Mouse (Mus musculus) CH12.LX (cell line): ENCODE measurements around the gene Tepsin. TPM values are rescaled to one million over a fixed set of nuclear protein-coding genes. Genes with fewer than 3 reads are reported as not detected.

Source experiments
- DNase-seq: peaks from one replicate; pipeline ENCODE4 v3.0.0-alpha.2; 2013; ENCODE audit errors: extremely low read depth
- H3K27ac ChIP-seq: 2 replicates; pipeline ENCODE4 v1.5.1; 2012; ENCODE audit warnings: low read depth, mild to moderate bottlenecking, control low read depth, moderate library complexity; ENCODE audit not compliant: insufficient read depth
- H3K27me3 ChIP-seq: replicated peaks from 2 replicates; pipeline ENCODE3; 2012; ENCODE audit warnings: inconsistent platforms
- H3K36me3 ChIP-seq, 2 experiments: replicated peaks in 1 of 2; 2 replicates each; pipeline versions ENCODE3 to v1.6.1; 2012; ENCODE audit warnings: inconsistent platforms in 1 of 2, low read length in 1 of 2, mild to moderate bottlenecking in 1 of 2, mixed read lengths in 1 of 2, moderate library complexity in 1 of 2; ENCODE audit not compliant: control insufficient read depth in 1 of 2, insufficient read depth in 1 of 2
- H3K4me1 ChIP-seq, 2 experiments: 2 replicates each; pipeline ENCODE4 v1.6.1; 2012; ENCODE audit warnings: inconsistent platforms in 1 of 2, moderate library complexity in 1 of 2; ENCODE audit not compliant: insufficient read depth in 2 of 2, control insufficient read depth in 1 of 2
- H3K4me2 ChIP-seq: 2 replicates; pipeline ENCODE4 v1.6.1; 2012; ENCODE audit warnings: low read depth, mild to moderate bottlenecking, control low read depth; ENCODE audit not compliant: poor library complexity, insufficient read depth, severe bottlenecking
- H3K4me3 ChIP-seq, 3 experiments: fragments of 150-350 bp in 1 of 3; sonication (generic) in 1 of 3; replicated peaks in 1 of 3; 2 replicates each; pipeline versions ENCODE3 to v1.5.1; 2011 to 2012; ENCODE audit warnings: low read depth in 2 of 3, low read length in 2 of 3, mild to moderate bottlenecking in 2 of 3, moderate library complexity in 2 of 3, control low read depth in 1 of 3, improper control_type of control experiment in 1 of 3, inconsistent platforms in 1 of 3, mixed read lengths in 1 of 3; ENCODE audit not compliant: poor library complexity in 1 of 3
- H3K79me2 ChIP-seq: replicated peaks from 2 replicates; pipeline ENCODE4 v1.6.1; 2012; ENCODE audit warnings: mild to moderate bottlenecking, moderate library complexity; ENCODE audit not compliant: control insufficient read depth, poor library complexity, insufficient read depth, severe bottlenecking; ENCODE audit errors: extremely low read depth
- H3K9ac ChIP-seq: 2 replicates; pipeline ENCODE4 v1.6.1; 2012; ENCODE audit warnings: low read depth, mild to moderate bottlenecking, control low read depth, moderate library complexity; ENCODE audit not compliant: insufficient read depth
- H3K9me3 ChIP-seq: replicated peaks from 2 replicates; pipeline ENCODE3; 2012; ENCODE audit warnings: low read length, inconsistent platforms, mixed read lengths
- CHD1 ChIP-seq: IDR thresholded peaks from 2 replicates; pipeline ENCODE4 v1.6.1; 2012; ENCODE audit warnings: low read depth, low read length, improper control_type of control experiment, inconsistent platforms
- CHD2 ChIP-seq: IDR thresholded peaks from 2 replicates; pipeline ENCODE4 v1.6.1; 2011; ENCODE audit warnings: low read length, improper control_type of control experiment
- ELF1 ChIP-seq: IDR thresholded peaks from 2 replicates; pipeline ENCODE4 v1.6.1; 2014; ENCODE audit warnings: low read depth, mild to moderate bottlenecking, inconsistent platforms, low read length, improper control_type of control experiment
- EP300 ChIP-seq: IDR thresholded peaks from 2 replicates; pipeline ENCODE4 v1.6.1; 2011; ENCODE audit warnings: low read length, improper control_type of control experiment
- ETS1 ChIP-seq: conservative IDR thresholded peaks from 2 replicates; pipeline ENCODE4 v1.6.1; 2012; ENCODE audit warnings: low read depth, mild to moderate bottlenecking, inconsistent platforms, low read length, improper control_type of control experiment, moderate library complexity
- HCFC1 ChIP-seq: IDR thresholded peaks from 2 replicates; pipeline ENCODE4 v1.6.1; 2012; ENCODE audit warnings: low read depth, mild to moderate bottlenecking, inconsistent platforms, low read length, improper control_type of control experiment
- JUN ChIP-seq: IDR thresholded peaks from 2 replicates; pipeline ENCODE4 v1.6.1; 2011; ENCODE audit warnings: low read depth, mild to moderate bottlenecking, low read length, improper control_type of control experiment, moderate library complexity; ENCODE audit not compliant: insufficient read depth
- JUND ChIP-seq: conservative IDR thresholded peaks from 2 replicates; pipeline ENCODE4 v1.6.1; 2011; ENCODE audit warnings: low read depth, low read length, improper control_type of control experiment
- MAFK ChIP-seq: IDR thresholded peaks from 2 replicates; pipeline ENCODE4 v1.6.1; 2011; ENCODE audit warnings: low read length, improper control_type of control experiment; ENCODE audit not compliant: insufficient replicate concordance
- MAX ChIP-seq: IDR thresholded peaks from 2 replicates; pipeline ENCODE4 v1.6.1; 2011; ENCODE audit warnings: low read length, improper control_type of control experiment
- MYC ChIP-seq: IDR thresholded peaks from 2 replicates; pipeline ENCODE4 v1.6.1; 2011; ENCODE audit warnings: low read depth, mild to moderate bottlenecking, improper control_type of control experiment, low read length
- NELFE ChIP-seq: IDR thresholded peaks from 2 replicates; pipeline ENCODE4 v1.6.1; 2011; ENCODE audit warnings: low read depth, low read length, improper control_type of control experiment
- PAX5 ChIP-seq: IDR thresholded peaks from 2 replicates; pipeline ENCODE4 v1.6.1; 2012; ENCODE audit warnings: low read length, inconsistent platforms, mixed read lengths
- POLR2A ChIP-seq: IDR thresholded peaks from 2 replicates; pipeline ENCODE4 v1.6.1; 2011; ENCODE audit warnings: low read depth, mild to moderate bottlenecking, improper control_type of control experiment, low read length
- POLR2AphosphoS2 ChIP-seq: IDR thresholded peaks from 2 replicates; pipeline ENCODE4 v1.6.1; 2011; ENCODE audit warnings: low read depth, low read length, improper control_type of control experiment
- RAD21 ChIP-seq: IDR thresholded peaks from 2 replicates; pipeline ENCODE4 v1.6.1; 2011; ENCODE audit warnings: low read depth, mild to moderate bottlenecking, low read length, improper control_type of control experiment, moderate library complexity
- RCOR1 ChIP-seq: conservative IDR thresholded peaks from 2 replicates; pipeline ENCODE4 v1.6.1; 2012; ENCODE audit warnings: low read depth, mild to moderate bottlenecking, inconsistent platforms, low read length, improper control_type of control experiment
- SIN3A ChIP-seq: IDR thresholded peaks from 2 replicates; pipeline ENCODE4 v1.6.1; 2012; ENCODE audit warnings: low read length, improper control_type of control experiment, inconsistent platforms
- SMC3 ChIP-seq: IDR thresholded peaks from 2 replicates; pipeline ENCODE4 v1.6.1; 2011; ENCODE audit warnings: low read depth, low read length, improper control_type of control experiment
- TBP ChIP-seq: conservative IDR thresholded peaks from 2 replicates; pipeline ENCODE4 v1.6.1; 2011; ENCODE audit warnings: low read depth, low read length, improper control_type of control experiment
- UBTF ChIP-seq: IDR thresholded peaks from 2 replicates; pipeline ENCODE4 v1.6.1; 2012; ENCODE audit warnings: low read depth, mild to moderate bottlenecking, inconsistent platforms, low read length, improper control_type of control experiment, moderate library complexity
- USF2 ChIP-seq: conservative IDR thresholded peaks from 2 replicates; pipeline ENCODE4 v1.6.1; 2011; ENCODE audit warnings: low read depth, low read length, improper control_type of control experiment
- ZC3H11A ChIP-seq: IDR thresholded peaks from 2 replicates; pipeline ENCODE4 v1.6.1; 2012; ENCODE audit warnings: low read depth, mild to moderate bottlenecking, inconsistent platforms, low read length, improper control_type of control experiment
- ZKSCAN1 ChIP-seq: IDR thresholded peaks from 2 replicates; pipeline ENCODE4 v1.6.1; 2012; ENCODE audit warnings: low read depth, inconsistent platforms, low read length, improper control_type of control experiment, borderline replicate concordance
- ZMIZ1 ChIP-seq: IDR thresholded peaks from 2 replicates; pipeline ENCODE4 v1.6.1; 2012; ENCODE audit warnings: low read depth, mild to moderate bottlenecking, inconsistent platforms, low read length, improper control_type of control experiment
- ZNF384 ChIP-seq: IDR thresholded peaks from 2 replicates; pipeline ENCODE4 v1.6.1; 2012; ENCODE audit warnings: low read depth, low read length, improper control_type of control experiment, inconsistent platforms
- dilution Hi-C: fragments of 300-500 bp; cut with MboI; formaldehyde crosslinking; loops from 2 replicates; pipeline ENCODE4 v1.14.3; 2020; ENCODE audit warnings: low sequenced_read_pairs; ENCODE audit not compliant: extremely low pct_unique_long_range_greater_than_20kb, extremely low pct_ligation_motif_present
- in situ Hi-C: fragments of 300-500 bp; cut with MboI; formaldehyde crosslinking; loops from 3 replicates; pipeline ENCODE4 v1.14.3; 2019; ENCODE audit warnings: low sequenced_read_pairs, low pct_ligation_motif_present, low pct_unique_long_range_greater_than_20kb, mixed read lengths
- polyA plus RNA-seq: library from polyadenylated mRNA; unstranded; fragments of >175 nt; gene quantifications from 2 replicates; pipeline ENCODE4 v1.2.1, GENCODE M21; 2012; ENCODE audit warnings: low read depth; ENCODE audit not compliant: insufficient read length
- total RNA-seq, 2 experiments: library from RNA; depleted of rRNA; stranded (reverse); fragments of 300-350 nt in 1 of 2; fragments of >200 nt in 1 of 2; gene quantifications; 2 replicates each; pipeline ENCODE4 v1.2.3; 2012 to 2014

Tepsin gene
- total and polyA plus RNA-seq, 3 experiments: 13.7 to 22.1 (median 14.2) TPM

DNA sequence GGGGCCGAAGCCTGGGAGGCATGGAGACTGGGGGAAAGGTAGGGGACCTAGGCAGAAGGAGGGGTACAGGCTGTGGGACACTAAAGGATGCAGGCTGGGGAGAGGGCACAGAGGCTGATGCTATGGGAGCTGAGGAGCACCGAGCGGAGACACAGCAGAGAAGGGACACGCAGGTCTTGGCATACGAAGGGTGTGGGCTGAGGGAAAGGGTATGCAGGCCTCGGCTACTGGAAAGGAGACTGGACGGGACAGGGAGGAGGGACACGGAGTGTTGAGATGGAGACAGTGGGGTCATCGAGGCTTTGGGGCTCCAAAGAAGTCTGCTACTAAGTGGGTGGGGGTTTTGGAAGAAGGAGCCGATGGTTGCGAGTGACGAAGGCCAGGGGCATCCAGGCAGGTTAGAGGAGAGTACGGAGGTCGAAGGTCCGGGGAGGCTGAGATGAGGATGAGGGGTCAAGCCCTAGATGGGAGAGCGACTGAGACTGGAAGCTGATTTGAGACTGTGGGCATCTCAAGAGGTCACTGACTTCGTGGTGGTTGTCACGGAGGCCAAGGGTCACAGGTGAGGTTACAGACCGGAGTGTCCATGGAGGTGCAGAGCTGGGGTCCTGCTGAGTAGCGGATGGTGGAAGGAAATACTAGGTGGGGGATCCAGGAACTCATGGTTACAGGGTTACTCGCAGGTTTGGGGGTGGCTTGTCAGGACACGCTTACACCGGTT, 50.8 kb downstream of the Tepsin start:
- Histone ChIP-seq H3K27me3 (peaks cover 18% of the 10 kb centered on the region), H3K4me3 (no peak overlapping the region), H3K9ac (no peak overlapping the region)
- no peak for TF ChIP-seq EP300
- no peak for TF ChIP-seq CHD2
- TF ChIP-seq JUND: no peak
- TF ChIP-seq USF2: no peak
- no peak for TF ChIP-seq JUN
- TF ChIP-seq TBP: no peak
- TF ChIP-seq NELFE: no peak
- no peak for TF ChIP-seq ZNF384
- no peak for TF ChIP-seq MYC
- TF ChIP-seq CHD1: no peak
- TF ChIP-seq RCOR1: no peak
- TF ChIP-seq ZMIZ1: no peak
- no peak for TF ChIP-seq SIN3A
- no peak for TF ChIP-seq PAX5
- TF ChIP-seq SMC3: no peak
- TF ChIP-seq POLR2AphosphoS2: no peak
- no peak for TF ChIP-seq ZC3H11A
- TF ChIP-seq ETS1: no peak
- TF ChIP-seq, all 38 proteins: peak for 0
- H3K36me3 ChIP-seq: no peaks in the 10 kb centered on the region
- dilution Hi-C loops (no loop called here), in situ Hi-C loops (no loop called here)
- H3K4me2 ChIP-seq: no peak overlapping the region
- no peak for DNase-seq
- no peaks in the 10 kb centered on the region for H3K9me3 ChIP-seq
- peaks cover 0 to 12% of the 10 kb centered on the region in 2 experiments; a peak in 2 of 4 replicates for H3K4me1 ChIP-seq
- H3K79me2 ChIP-seq: no peaks in the 10 kb centered on the region
- no peak overlapping the region for H3K27ac ChIP-seq

GRCm38 (mm10) chr11:120046553-120047191, 51.9 kb downstream of the Tepsin start, which contains the start of gene Aatk:
Aatk (minus strand) TSS chr11:120047167.
- H3K79me2 ChIP-seq: no peaks in the 10 kb centered on the region
- no peak for DNase-seq
- peaks cover 18% of the 10 kb centered on the region for H3K27me3 ChIP-seq
- no peak within 1 kb of the TSS for H3K9ac ChIP-seq
- H3K4me1 ChIP-seq: peaks cover 0 to 19% of the 10 kb centered on the region in 2 experiments; a peak in 2 of 4 replicates
- TF ChIP-seq ZNF384: no peak
- no peak for TF ChIP-seq RAD21
- TF ChIP-seq JUND: no peak
- TF ChIP-seq ZMIZ1: no peak
- no peak for TF ChIP-seq HCFC1
- TF ChIP-seq MAX: no peak
- no peak for TF ChIP-seq ETS1
- TF ChIP-seq UBTF: no peak
- no peak for TF ChIP-seq POLR2AphosphoS2
- TF ChIP-seq CHD1: no peak
- TF ChIP-seq MYC: no peak
- no peak for TF ChIP-seq MAFK
- TF ChIP-seq POLR2A: no peak
- no peak for TF ChIP-seq ZKSCAN1
- TF ChIP-seq ELF1: no peak
- dilution Hi-C loops (no loop called here), in situ Hi-C loops (no loop called here)
- no peak within 1 kb of the TSS for H3K4me2 ChIP-seq
- no peaks in the 10 kb centered on the region for H3K9me3 ChIP-seq
- no peak within 1 kb of the TSS for H3K4me3 ChIP-seq
- H3K36me3 ChIP-seq: no peaks in the 10 kb centered on the region
- H3K27ac ChIP-seq: no peak within 1 kb of the TSS
